Mouse (Mus musculus) right cerebral cortex, postnatal 36 days (tissue): ENCODE results near the gene Zfp697.
A peak's percentile ranks its signal among the peaks of the same experiment; 100 is the strongest.
"Not testable (repeated sequence)": the region's sequence is repeated elsewhere in the genome, so short reads cannot be mapped to it uniquely, and the experiment has no call there.

ENCODE experiments used
- DNase-seq, 2 experiments: peaks; one replicate each; pipeline ENCODE4 v3.0.0; 2022; ENCODE audit warnings: low spot score in 2 of 2, mixed read lengths in 1 of 2

Gene Zfp697

GRCm38 (mm10) chr3:98368776-98369175 lies 13.5 kb upstream of the Zfp697 start:
- DNase-seq: no peak

GRCm38 (mm10) chr3:98374062-98374719 lies 8.1 kb upstream of the Zfp697 start:
- no peak for DNase-seq

- DNase-seq: no peak
Measured at GRCm38 (mm10) chr3:98374980-98375379, 7.3 kb upstream of the Zfp697 start.

GRCm38 (mm10) chr3:98378267-98378666 lies 4.0 kb upstream of the Zfp697 start:
- DNase-seq: no peak

- no peak for DNase-seq
Measured at GRCm38 (mm10) chr3:98379236-98379635, 3.0 kb upstream of the Zfp697 start.

- DNase-seq: no peak
Measured at GRCm38 (mm10) chr3:98381677-98382245, 500 bp upstream of the Zfp697 start.

GRCm38 (mm10) chr3:98383024-98383790 lies 946 bp downstream of the Zfp697 start:
- no peak for DNase-seq

GRCm38 (mm10) chr3:98387086-98387485 lies 4.8 kb downstream of the Zfp697 start:
- no peak for DNase-seq

- no peak for DNase-seq
Measured at GRCm38 (mm10) chr3:98387756-98388155, 5.5 kb downstream of the Zfp697 start.

GRCm38 (mm10) chr3:98389305-98389704 lies 7.0 kb downstream of the Zfp697 start:
- no peak for DNase-seq

GRCm38 (mm10) chr3:98404268-98404895 lies 22.1 kb downstream of the Zfp697 start:
- DNase-seq: not testable (repeated sequence)

GRCm38 (mm10) chr3:98405877-98406276 lies 23.6 kb downstream of the Zfp697 start:
- not testable (repeated sequence) for DNase-seq

- DNase-seq: not testable (repeated sequence)
Measured at GRCm38 (mm10) chr3:98406569-98407144, 24.4 kb downstream of the Zfp697 start.

GRCm38 (mm10) chr3:98407261-98407780 lies 25.1 kb downstream of the Zfp697 start:
- not testable (repeated sequence) for DNase-seq

- not testable (repeated sequence) for DNase-seq
Measured at GRCm38 (mm10) chr3:98410619-98411580, 28.6 kb downstream of the Zfp697 start.

- no peak for DNase-seq
Measured at GRCm38 (mm10) chr3:98413733-98414132, 31.5 kb downstream of the Zfp697 start.

- no peak for DNase-seq
Measured at GRCm38 (mm10) chr3:98414296-98414695, 32.0 kb downstream of the Zfp697 start.

- DNase-seq: no peak
Measured at GRCm38 (mm10) chr3:98416426-98417250, 34.4 kb downstream of the Zfp697 start.

GRCm38 (mm10) chr3:98417328-98417727 lies 35.1 kb downstream of the Zfp697 start:
- DNase-seq: peak; percentile 73 to 84
